Mouse (Mus musculus) stomach, postnatal 0 days (tissue): Measurements from ENCODE around the gene Angptl4. TPM values are rescaled to one million over a fixed set of nuclear protein-coding genes. Genes with fewer than 3 reads are reported as not detected.

Experiments
- ATAC-seq: fragments of 200-750 bp; cut with Nextera tagmentation; 2 replicates; pipeline ENCODE4 v1.8.0; 2017; ENCODE audit not compliant: low FRiP score, low TSS enrichment
- DNase-seq: peaks from one replicate; pipeline ENCODE4 v3.0.0-alpha.2; 2016; ENCODE audit warnings: low spot score
- H3K27ac ChIP-seq: fragments of 300-500 bp; sonication (generic); replicated peaks from 2 replicates; pipeline ENCODE4 v1.5.1; 2014; ENCODE audit warnings: mild to moderate bottlenecking, control low read depth
- H3K27me3 ChIP-seq: fragments of 300-500 bp; sonication (generic); 2 replicates; pipeline ENCODE4 v1.6.1; 2014; ENCODE audit warnings: low read length; ENCODE audit not compliant: control insufficient read depth, insufficient read depth
- H3K36me3 ChIP-seq: fragments of 300-500 bp; sonication (generic); 2 replicates; pipeline ENCODE4 v1.6.1; 2014; ENCODE audit warnings: low read length, mixed read lengths; ENCODE audit not compliant: control insufficient read depth, insufficient read depth
- H3K4me1 ChIP-seq: fragments of 300-500 bp; sonication (generic); replicated peaks from 2 replicates; pipeline ENCODE4 v1.6.1; 2014; ENCODE audit warnings: antibody characterized with exemption; ENCODE audit not compliant: control insufficient read depth, insufficient read depth
- H3K4me2 ChIP-seq: fragments of 300-500 bp; sonication (generic); replicated peaks from 2 replicates; pipeline ENCODE4 v1.6.1; 2014; ENCODE audit warnings: low read depth, mild to moderate bottlenecking, control low read depth, moderate library complexity
- H3K4me3 ChIP-seq: fragments of 300-500 bp; sonication (generic); 2 replicates; pipeline ENCODE4 v1.5.1; 2014; ENCODE audit warnings: low read depth, low read length, control low read depth
- H3K9ac ChIP-seq: fragments of 300-500 bp; sonication (generic); 2 replicates; pipeline ENCODE4 v1.6.1; 2014; ENCODE audit warnings: mild to moderate bottlenecking, low read length, control low read depth, mixed read lengths
- H3K9me3 ChIP-seq: fragments of 300-500 bp; sonication (generic); 2 replicates; pipeline ENCODE4 v1.6.1; 2016; ENCODE audit warnings: low read length; ENCODE audit not compliant: control insufficient read depth
- CTCF ChIP-seq: IDR thresholded peaks from 2 replicates; pipeline ENCODE4 v1.5.1; 2016; ENCODE audit warnings: antibody characterized with exemption, low read depth, mild to moderate bottlenecking, moderate library complexity
- EP300 ChIP-seq: optimal IDR thresholded peaks from 2 replicates; pipeline ENCODE3; 2016; ENCODE audit warnings: antibody characterized with exemption
- WGBS: fragments of 180-500 bp; shearing (Covaris S2); extraction: QIAGEN DNeasy Blood & Tissue Kit; methylation state at CpG from one replicate; pipeline ENCODE4 v1.1.7; 2014; 5-methylcytosine and 5-hydroxymethylcytosine counted together
- polyA plus RNA-seq: library from polyadenylated mRNA; unstranded; fragments of >200 nt; fragmentation: Nextera tagmentation; extraction: Ambion mirVana; gene quantifications from 2 replicates; pipeline ENCODE4 v1.2.1, GENCODE M21; 2015

The Angptl4 gene
- polyA plus RNA-seq, 1 experiment from 2014 or later: 42.4 TPM

DNA sequence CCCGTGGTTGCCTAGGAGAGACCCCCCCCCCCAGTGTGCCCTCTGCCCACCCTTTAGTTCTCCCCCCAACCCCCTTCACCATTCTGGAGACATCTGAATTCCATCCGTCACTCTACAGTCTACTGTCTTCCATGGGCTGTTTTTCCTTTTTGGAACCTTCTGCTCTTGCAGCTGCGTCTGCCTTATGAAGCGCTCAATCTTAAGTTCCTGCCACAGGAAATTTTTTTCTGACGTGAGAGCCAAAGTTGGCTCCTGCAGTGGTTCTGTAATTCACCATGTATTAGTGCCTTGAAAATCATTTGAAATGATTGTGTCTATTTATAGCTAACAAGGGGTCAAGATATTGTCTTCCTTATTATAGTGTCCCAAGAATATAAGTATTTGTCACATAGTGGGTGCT, 35.0 kb upstream of the Angptl4 start:
- peak overlapping the region; percentile 88 for H3K4me2 ChIP-seq
- no peak for ATAC-seq
- H3K9me3 ChIP-seq: no peaks in the 10 kb centered on the region
- H3K27ac ChIP-seq: peak overlapping the region; percentile 91
- no peak overlapping the region for H3K9ac ChIP-seq
- peaks cover 7% of the 10 kb centered on the region; the same call in 1 of the 2 replicates for H3K4me1 ChIP-seq
- no peaks in the 10 kb centered on the region for H3K27me3 ChIP-seq
- no peak for DNase-seq
- H3K4me3 ChIP-seq: peak overlapping the region; percentile 54
- 50% methylated on average over 5 of the region's 5 CpGs for WGBS
- TF ChIP-seq CTCF (no peak), EP300 (no peak)
- peaks cover 5% of the 10 kb centered on the region; the same call in 1 of the 2 replicates for H3K36me3 ChIP-seq

DNA sequence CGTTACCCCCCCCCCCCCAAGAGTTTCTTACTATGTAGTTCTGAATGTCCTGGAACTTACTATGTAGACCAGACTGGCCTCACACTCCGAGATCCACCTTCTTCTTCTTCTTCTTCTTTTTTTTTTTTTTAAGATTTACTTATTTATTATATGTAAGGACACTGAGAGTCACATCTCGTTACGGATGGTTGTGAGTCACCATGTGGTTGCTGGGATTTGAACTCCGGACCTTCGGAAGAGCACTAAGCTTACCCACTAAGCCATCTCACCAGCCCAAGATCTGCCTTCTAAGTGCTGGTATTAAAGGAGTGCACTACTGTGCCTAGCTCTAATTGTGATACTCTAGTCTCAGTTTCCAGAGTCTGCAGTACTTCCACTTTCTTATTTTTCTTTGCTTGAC, 33.8 kb upstream of the Angptl4 start:
- H3K9ac ChIP-seq: no peak overlapping the region

GRCm38 (mm10) chr17:33812990-33813389, 31.4 kb upstream of the Angptl4 start:
- 59% methylated on average over 4 of the region's 4 CpGs for WGBS
- TF ChIP-seq CTCF (no peak), EP300 (no peak)
- Histone ChIP-seq H3K9me3 (no peaks in the 10 kb centered on the region), H3K36me3 (no peaks in the 10 kb centered on the region), H3K4me1 (peaks cover 4% of the 10 kb centered on the region; the same call in 1 of the 2 replicates), H3K9ac (no peak overlapping the region), H3K4me2 (no peak overlapping the region), H3K27ac (peak overlapping the region; percentile 61; the same call in 1 of the 2 replicates), H3K27me3 (no peaks in the 10 kb centered on the region), H3K4me3 (no peak overlapping the region)
- no peak for DNase-seq
- ATAC-seq: no peak

More for the DNA sequence above, 33.8 kb upstream of the Angptl4 start:
- 88% methylated on average over 6 of the region's 6 CpGs for WGBS
- peaks cover 2% of the 10 kb centered on the region; the same call in 1 of the 2 replicates for H3K36me3 ChIP-seq
- no peak for ATAC-seq
- H3K4me3 ChIP-seq: no peak overlapping the region
- H3K9me3 ChIP-seq: no peaks in the 10 kb centered on the region
- H3K27me3 ChIP-seq: no peaks in the 10 kb centered on the region
- no peak for DNase-seq
- H3K27ac ChIP-seq: no peak overlapping the region
- H3K4me1 ChIP-seq: peaks cover 7% of the 10 kb centered on the region; the same call in 1 of the 2 replicates
- no peak for TF ChIP-seq EP300
- TF ChIP-seq CTCF: no peak
- H3K4me2 ChIP-seq: no peak overlapping the region

GRCm38 (mm10) chr17:33812475-33812874, 30.8 kb upstream of the Angptl4 start:
- H3K4me3 ChIP-seq: no peak overlapping the region
- no peak for TF ChIP-seq EP300
- ATAC-seq: no peak
- DNase-seq: no peak
- WGBS: 24% methylated on average over 3 of the region's 3 CpGs
- H3K9me3 ChIP-seq: no peaks in the 10 kb centered on the region
- H3K4me1 ChIP-seq: peaks cover 2% of the 10 kb centered on the region; the same call in 1 of the 2 replicates
- no peaks in the 10 kb centered on the region for H3K27me3 ChIP-seq
- no peaks in the 10 kb centered on the region for H3K36me3 ChIP-seq
- H3K27ac ChIP-seq: peak overlapping the region; percentile 61
- H3K4me2 ChIP-seq: no peak overlapping the region
- no peak overlapping the region for H3K9ac ChIP-seq

DNA sequence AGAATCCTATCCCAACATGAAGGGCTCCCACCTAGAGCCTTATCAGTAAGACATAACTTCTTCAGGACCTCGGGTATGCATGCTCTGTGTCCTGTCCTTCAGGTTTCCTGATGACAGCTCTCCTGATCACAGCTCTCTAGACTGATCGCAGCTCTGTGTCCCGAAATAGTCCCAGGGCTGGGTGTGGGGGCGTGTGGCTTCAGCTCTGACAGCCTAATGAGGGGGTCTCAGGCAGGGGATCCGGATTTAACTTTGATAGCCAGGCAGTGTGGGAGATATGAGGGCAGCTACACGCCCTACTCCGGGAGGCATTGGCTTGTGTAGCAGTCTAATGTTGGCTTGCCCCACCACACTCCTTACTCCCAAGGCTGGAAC, 29.5 kb upstream of the Angptl4 start:
- no peaks in the 10 kb centered on the region for H3K27me3 ChIP-seq
- no peak for ATAC-seq
- no peaks in the 10 kb centered on the region for H3K9me3 ChIP-seq
- TF ChIP-seq EP300 (no peak), CTCF (no peak)
- H3K4me1 ChIP-seq: no peaks in the 10 kb centered on the region
- no peak for DNase-seq
- H3K36me3 ChIP-seq: no peaks in the 10 kb centered on the region
- H3K9ac ChIP-seq: no peak overlapping the region
- peak overlapping the region; percentile 82 for H3K4me2 ChIP-seq
- 21% methylated on average over 7 of the region's 7 CpGs for WGBS
- peak overlapping the region; percentile 52 for H3K4me3 ChIP-seq
- peak overlapping the region; percentile 56; the same call in 1 of the 2 replicates for H3K27ac ChIP-seq

DNA sequence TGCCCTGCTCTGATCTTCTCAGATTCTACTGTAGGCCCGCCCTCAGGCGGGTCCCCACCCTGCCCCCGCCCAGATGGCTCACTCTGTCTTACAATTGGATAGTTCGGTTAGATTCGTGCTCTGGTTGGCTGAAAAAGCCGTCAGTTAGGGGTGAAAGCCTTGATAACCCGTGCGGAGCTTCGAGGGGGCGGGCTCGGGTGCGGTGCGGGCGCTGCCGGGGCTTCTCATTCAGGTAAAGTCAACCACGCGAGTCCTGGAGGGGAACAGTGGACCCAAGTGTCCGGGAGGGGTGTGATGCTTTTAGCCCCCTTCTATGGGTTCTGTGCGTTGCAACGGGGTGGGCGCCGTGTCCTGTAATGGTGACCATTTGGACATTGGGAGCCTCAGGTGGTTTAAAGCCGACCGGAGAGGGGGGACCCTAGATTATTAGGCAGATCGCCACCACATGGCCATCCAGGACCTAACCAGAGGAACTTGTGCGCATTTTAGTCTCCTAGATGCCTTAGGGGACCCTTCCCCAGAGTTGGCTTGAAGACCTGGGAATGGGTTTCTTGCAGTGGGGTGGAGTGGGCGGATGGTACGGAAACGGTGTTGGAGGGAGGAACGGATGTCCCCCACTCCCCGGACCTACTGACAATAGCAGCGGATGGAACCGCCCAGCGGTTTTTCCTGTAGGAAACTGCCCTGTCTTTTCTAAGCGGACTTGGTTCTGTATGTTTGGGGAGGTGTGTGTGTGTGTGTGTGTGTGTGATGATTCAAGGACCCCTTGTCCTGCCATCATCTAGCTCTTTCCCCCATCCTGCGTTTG, 28.9 kb upstream of the Angptl4 start, which contains the start of gene Kank3:
Gene Kank3, plus strand, starts transcription at position 186 of the 808 bp plus-strand sequence.
- peak; percentile 92 for DNase-seq
- Histone ChIP-seq H3K27ac (peak within 1 kb of the TSS; percentile 56; the same call in 1 of the 2 replicates), H3K9me3 (no peaks in the 10 kb centered on the region), H3K4me1 (no peaks in the 10 kb centered on the region), H3K27me3 (no peaks in the 10 kb centered on the region), H3K4me2 (peak within 1 kb of the TSS; percentile 82), H3K36me3 (no peaks in the 10 kb centered on the region), H3K4me3 (peak within 1 kb of the TSS; percentile 52), H3K9ac (peak within 1 kb of the TSS; percentile 58)
- peak; percentile 95 for ATAC-seq
- TF ChIP-seq CTCF (no peak), EP300 (peak; percentile 84)
- WGBS: under 1% methylated on average over 36 of the region's 36 CpGs
